Mouse (Mus musculus) E14TG2a.4 (cell line): ENCODE results near the gene Igsf10.

Source experiments
- CTCF ChIP-seq: conservative IDR thresholded peaks from 2 replicates; pipeline ENCODE4 v1.5.1; 2014; ENCODE audit warnings: low read length
- POU5F1 ChIP-seq: IDR thresholded peaks from 2 replicates; pipeline ENCODE4 v1.6.1; 2014; ENCODE audit warnings: low read length, borderline replicate concordance

DNA sequence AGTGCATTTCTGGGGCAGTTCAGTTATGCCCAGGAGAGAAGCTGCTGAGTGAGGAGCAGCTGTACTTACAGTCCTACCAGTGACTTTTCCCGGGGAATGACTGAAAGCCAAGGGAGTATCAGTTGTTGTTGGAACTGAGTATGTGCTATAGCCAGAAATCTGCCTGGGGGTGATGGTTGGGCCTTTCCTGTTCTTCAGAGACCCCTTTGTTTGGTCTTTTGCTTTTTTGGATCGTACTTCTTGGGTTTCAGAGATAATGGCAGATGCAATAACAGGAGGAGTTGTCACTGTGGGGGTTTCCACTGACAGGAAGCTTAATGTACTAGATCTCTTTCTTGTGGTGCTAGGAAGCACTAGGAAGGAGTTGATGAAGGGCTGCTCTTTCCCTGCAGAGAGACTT is 15.7 kb downstream of the Igsf10 start:
- TF ChIP-seq CTCF (no peak), POU5F1 (no peak)
